ENCODE assay signal across 22 mouse cellular contexts in the genomic region with DNA sequence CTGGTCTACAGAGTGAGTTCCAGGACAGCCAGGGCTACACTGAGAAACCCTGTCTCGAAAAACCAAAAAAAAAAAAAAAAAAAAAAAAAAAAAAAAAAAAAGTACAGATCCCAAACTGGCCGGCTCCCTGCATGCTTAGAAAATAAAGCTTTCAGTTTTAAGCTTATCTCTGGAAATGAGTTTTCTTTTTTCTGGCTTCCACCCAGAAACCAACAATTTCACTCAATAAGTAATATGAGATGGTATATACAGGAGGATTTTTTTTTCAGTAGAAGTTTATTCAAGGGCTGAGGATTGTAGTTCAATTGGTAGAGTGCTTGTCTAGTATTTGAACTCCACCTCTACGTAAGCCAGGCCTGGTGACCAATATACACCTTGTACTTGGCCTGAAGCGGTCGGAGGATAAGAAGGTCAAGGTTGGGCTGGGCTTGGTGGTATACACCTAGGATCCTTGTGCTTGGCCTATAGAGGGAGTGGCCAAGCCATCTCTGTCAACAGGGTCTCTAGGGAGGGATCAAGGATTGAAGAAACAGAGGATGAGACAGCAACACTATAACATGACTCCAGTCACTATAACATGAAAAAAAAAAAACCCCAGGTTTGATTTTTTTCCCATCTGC. TPM values are rescaled to one million over a fixed set of nuclear protein-coding genes. Genes with fewer than 3 reads are reported as not detected.
A peak's percentile ranks its signal among the peaks of the same experiment; 100 is the strongest.
DNase-seq lines count a peak whose midpoint lies in the region; ATAC-seq lines count a peak whose summit lies in the region.
"Had no signal": no experiment of that assay in that cellular context is flagged by ENCODE, and none has a peak within 500 bp of the region (broad histone marks: within the 10 kb centered on the region; RNA-seq: fewer than 3 reads in every experiment).

No protein-coding gene starts in this region.

- no peak overlapping the region for H3K9ac ChIP-seq in heart, embryonic 16.5 days (ENCODE audit: low read length)
- H3K9ac ChIP-seq in intestine, embryonic 15.5 days = no peak overlapping the region
- H3K9ac ChIP-seq: embryonic facial prominence, embryonic 15.5 days; hindbrain, embryonic 13.5 days had no signal

- no peak for ATAC-seq in heart, embryonic 16.5 days (replicated peaks; ENCODE audit: extremely low read depth, insufficient read depth, low FRiP score)
- ATAC-seq in intestine, embryonic 15.5 days = no peak
- ATAC-seq: activated CD4-positive, CD25-positive, alpha-beta regulatory T cell, adult 4 months; forebrain, embryonic 14.5 days; hindbrain, postnatal 0 days; intestine, embryonic 16.5 days had no signal

- no peaks in the 10 kb centered on the region for H3K27me3 ChIP-seq in heart, embryonic 16.5 days (ENCODE audit: control insufficient read depth, insufficient read depth, low read length)
- H3K27me3 ChIP-seq in intestine, embryonic 15.5 days (replicated peaks) = no peaks in the 10 kb centered on the region
- H3K27me3 ChIP-seq: embryonic facial prominence, embryonic 15.5 days; hindbrain, embryonic 13.5 days had no signal

- H3K27ac ChIP-seq in heart, embryonic 16.5 days (ENCODE audit: low read length) = peak overlapping the region; percentile 31
- H3K27ac ChIP-seq in intestine, embryonic 15.5 days = no peak overlapping the region
- H3K27ac ChIP-seq: forebrain, embryonic 10.5 days; hindbrain, embryonic 13.5 days; hindbrain, postnatal 0 days had no signal

- no peak overlapping the region for H3K4me3 ChIP-seq in heart, embryonic 16.5 days (ENCODE audit: low read length)
- no peak overlapping the region for H3K4me3 ChIP-seq in intestine, embryonic 15.5 days (replicated peaks)
- H3K4me3 ChIP-seq: embryonic facial prominence, embryonic 15.5 days; forebrain, embryonic 10.5 days; hindbrain, embryonic 13.5 days had no signal

- no peak overlapping the region for H3K4me2 ChIP-seq in heart, embryonic 16.5 days (ENCODE audit: low read depth, low read length)
- H3K4me2 ChIP-seq in intestine, embryonic 15.5 days (replicated peaks) = no peak overlapping the region
- H3K4me2 ChIP-seq: embryonic facial prominence, embryonic 15.5 days; heart, embryonic 11.5 days; hindbrain, embryonic 13.5 days had no signal

- H3K9me3 ChIP-seq in heart, embryonic 16.5 days (replicated peaks; ENCODE audit: control insufficient read depth, low read length) = peaks cover 10% of the 10 kb centered on the region
- no peaks in the 10 kb centered on the region for H3K9me3 ChIP-seq in intestine, embryonic 15.5 days
- H3K9me3 ChIP-seq: embryonic facial prominence, embryonic 15.5 days; hindbrain, embryonic 13.5 days had no signal

- H3K4me1 ChIP-seq in heart, embryonic 16.5 days (ENCODE audit: control insufficient read depth, insufficient read depth, low read length) = peaks cover 31% of the 10 kb centered on the region
- peaks cover 14% of the 10 kb centered on the region for H3K4me1 ChIP-seq in intestine, embryonic 15.5 days (replicated peaks)

- intact Hi-C loops in heart, postnatal 10 days (cut with DNase I) = no loop called here

- H3K36me3 ChIP-seq in heart, embryonic 16.5 days (ENCODE audit: control insufficient read depth, insufficient read depth) = 0 out of 2 replicates have a peak, but pooled peaks cover 2% of the 10 kb centered on the region
- no peaks in the 10 kb centered on the region for H3K36me3 ChIP-seq in intestine, embryonic 15.5 days
- H3K36me3 ChIP-seq: hindbrain, embryonic 13.5 days had no signal

- 78% methylated on average over 5 of the region's 5 CpGs for WGBS in heart, embryonic 16.5 days
- 87% methylated on average over 5 of the region's 5 CpGs for WGBS in intestine, embryonic 15.5 days

- DNase-seq in heart, postnatal 10 days = no peak
- peak; percentile 39 for DNase-seq in A20 (ENCODE audit: low read depth, low spot score)
- peak; percentile 40 for DNase-seq in ES-CJ7 (ENCODE audit: low read depth, low spot score)
- peak; percentile 14 for DNase-seq in induced T-regulatory cell, adult 2 months (ENCODE audit: low read depth)
- no peak for DNase-seq in neural tube, embryonic 10.5 days (ENCODE audit: extremely low spot score, low spot score)
- DNase-seq: adrenal gland, adult 2 months; adrenal gland, postnatal 25 days; cerebellum, adult 18-20 months; cerebellum, postnatal 36 days; gastrocnemius, postnatal 36 days; heart, adult 18-20 months; kidney, adult 8-10 months had no signal

RNA-seq across cellular contexts. Expression of a gene that starts 1.6 kb away (rescaled TPM):
- polyA plus RNA-seq in heart, embryonic 16.5 days (2015; fragmentation: Nextera tagmentation; extraction: Ambion mirVana) = 56.1 and 71.3 TPM in 2 replicates
- 100 to 1,000 TPM; 327 to 358 TPM for total RNA-seq in heart, postnatal 10 days (2021)
- 45.3 and 47.1 TPM in 2 replicates for polyA plus RNA-seq in intestine, embryonic 15.5 days (2015; fragmentation: Nextera tagmentation; extraction: Ambion mirVana)

RNA-seq across cellular contexts. Expression of a gene that starts 11.6 kb away (rescaled TPM):
- 374 and 420 TPM in 2 replicates for polyA plus RNA-seq in heart, embryonic 16.5 days (2015; fragmentation: Nextera tagmentation; extraction: Ambion mirVana)
- 100 to 1,000 TPM; 177 to 195 TPM for total RNA-seq in heart, postnatal 10 days (2021)
- polyA plus RNA-seq in intestine, embryonic 15.5 days (2015; fragmentation: Nextera tagmentation; extraction: Ambion mirVana) = 113 and 122 TPM in 2 replicates

RNA-seq across cellular contexts. Expression of a gene that starts 44.5 kb away (rescaled TPM):
- polyA plus RNA-seq in heart, embryonic 16.5 days (2015; fragmentation: Nextera tagmentation; extraction: Ambion mirVana) = 18.6 and 19.0 TPM in 2 replicates
- total RNA-seq in heart, postnatal 10 days (2021) = 10 to 100 TPM; 13.6 to 14.2 TPM
- polyA plus RNA-seq in intestine, embryonic 15.5 days (2015; fragmentation: Nextera tagmentation; extraction: Ambion mirVana) = 25.7 and 26.5 TPM in 2 replicates

Comparison
In these comparisons a context has a peak if more than half of its experiments do, and no peak if none do; other contexts are left out.
1. DNase-seq: peak in A20 (single experiment), ES-CJ7 (single experiment) and induced T-regulatory cell, adult 2 months (single experiment); none in heart, postnatal 10 days (0 of 2) and neural tube, embryonic 10.5 days (single experiment).